Comparison of ENCODE assay signal across 8 mouse cellular contexts in the genomic region with DNA sequence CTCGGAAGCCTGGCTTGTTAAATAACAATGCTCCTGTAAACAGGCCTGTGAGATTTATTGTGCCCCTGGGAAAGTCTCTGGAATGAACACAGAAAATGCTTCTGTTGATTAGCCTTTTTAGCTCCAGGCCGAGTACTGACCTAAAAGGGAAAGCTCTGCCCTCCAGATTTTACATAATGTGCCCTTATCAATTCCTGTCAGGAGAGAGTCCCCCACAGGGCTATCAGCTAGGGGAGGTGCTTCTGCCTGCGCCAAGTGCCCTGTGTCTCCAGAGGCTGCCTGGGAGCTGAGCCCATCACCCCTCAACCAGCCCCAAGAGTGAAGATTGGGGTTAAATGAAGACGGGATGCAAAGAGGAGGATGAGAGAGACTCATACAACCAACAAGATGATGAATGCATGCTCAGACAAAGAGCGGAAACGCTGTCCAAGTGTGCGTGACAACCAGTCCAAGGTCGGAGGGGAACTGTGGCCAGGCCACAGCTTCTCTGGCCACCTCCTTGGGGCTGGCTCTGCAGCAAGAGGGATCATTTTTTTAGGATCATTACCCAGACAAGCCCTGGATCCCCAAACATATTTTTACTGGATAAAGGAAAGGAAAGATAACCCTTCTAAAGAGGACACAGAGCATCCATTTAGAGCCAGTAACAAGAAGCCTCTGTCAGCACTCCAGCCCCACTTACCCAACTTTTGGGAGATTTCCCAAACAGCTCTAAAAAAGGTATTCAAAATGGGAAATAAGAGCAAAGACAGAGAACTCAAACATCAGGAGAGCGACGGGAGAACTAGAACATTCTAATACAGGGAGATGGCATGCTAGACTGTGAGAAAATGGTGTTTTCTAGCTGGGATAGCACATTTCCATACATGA.
DNase-seq lines count a peak whose midpoint lies in the region; ATAC-seq lines count a peak whose summit lies in the region.

No protein-coding gene starts in this region.

- intact Hi-C loops in heart, postnatal 36 days (cut with DNase I), result loop anchor here (5.0 kb wide), 3 partner anchors 35 to 50 kb away; no protein-coding TSS in a partner anchor

- H3K4me3 ChIP-seq in limb, embryonic 13.5 days, result no peak overlapping the region

- H3K9me3 ChIP-seq in limb, embryonic 13.5 days, result no peaks in the 10 kb centered on the region

- peak; percentile 33 for DNase-seq in embryo, embryonic 10 days (ENCODE audit: low spot score)
- no peak for DNase-seq in embryo, embryonic 9.5 days (ENCODE audit: extremely low spot score)
- DNase-seq in brain, adult 2 months (ENCODE audit: low read depth, low spot score), result peak; percentile 71
- peak; percentile 55 to 59 for DNase-seq in heart, postnatal 36 days
- peak; percentile 49 for DNase-seq in skeletal muscle tissue, adult 2 months (ENCODE audit: low read depth, low spot score)
- DNase-seq in testis, postnatal 10 days (ENCODE audit: low spot score), result no peak
- DNase-seq in layer of hippocampus, postnatal 10 days (ENCODE audit: low spot score in 2 of 2), result no peak

- no peaks in the 10 kb centered on the region for H3K27me3 ChIP-seq in limb, embryonic 13.5 days

- 41% methylated on average over 10 of the region's 10 CpGs for WGBS in limb, embryonic 13.5 days

- peak overlapping the region; percentile 52; the same call in 1 of the 2 replicates for H3K27ac ChIP-seq in limb, embryonic 13.5 days

- H3K4me1 ChIP-seq in limb, embryonic 13.5 days, result peaks cover 65% of the 10 kb centered on the region

- peak overlapping the region; percentile 21; the same call in 1 of the 2 replicates for H3K4me2 ChIP-seq in limb, embryonic 13.5 days (replicated peaks)

- H3K36me3 ChIP-seq in limb, embryonic 13.5 days, result no peaks in the 10 kb centered on the region

- H3K9ac ChIP-seq in limb, embryonic 13.5 days, result 0 out of 2 replicates have a peak overlapping the region, but pooled peaks have one; percentile 13

- ATAC-seq in limb, embryonic 13.5 days (ENCODE audit: low FRiP score, low read depth), result no peak

Comparison
In these comparisons a context has a peak if more than half of its experiments do, and no peak if none do; other contexts are left out.
1. DNase-seq: peak in embryo, embryonic 10 days (single experiment), brain, adult 2 months (single experiment), heart, postnatal 36 days (2 of 2) and skeletal muscle tissue, adult 2 months (single experiment); none in embryo, embryonic 9.5 days (single experiment), testis, postnatal 10 days (single experiment) and layer of hippocampus, postnatal 10 days (0 of 2).